Mouse (Mus musculus): Measurements from ENCODE around the gene Zfp444. TPM values are rescaled to one million over a fixed set of nuclear protein-coding genes. Genes with fewer than 3 reads are reported as not detected.
A peak's percentile ranks its signal among the peaks of the same experiment; 100 is the strongest.

The Zfp444 gene
- polyA plus RNA-seq, 1 experiment = 29.2 TPM

DNA sequence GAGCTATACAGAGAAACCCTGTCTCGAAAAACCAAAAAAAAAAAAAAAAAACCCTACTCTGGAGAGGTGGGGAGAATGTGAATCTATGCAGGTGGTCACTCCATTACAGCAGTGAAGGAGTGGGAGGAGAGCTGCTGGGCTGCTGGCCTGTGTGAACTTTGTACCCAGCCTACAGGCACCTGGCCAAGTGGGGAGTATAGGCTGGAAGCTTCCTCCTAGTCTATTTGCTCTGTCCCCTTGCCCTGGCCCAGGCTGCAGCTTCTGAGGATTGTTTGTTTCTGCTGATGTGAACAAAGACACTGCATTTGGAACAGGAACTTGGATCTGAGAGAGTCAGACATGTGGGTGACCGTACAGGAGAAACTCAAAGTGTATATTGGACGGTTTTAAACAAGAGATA, 2.6 kb upstream of the Zfp444 start:
- Histone ChIP-seq H3K4me3 (no peak overlapping the region), H3K79me2 (ENCODE audit: control insufficient read depth, insufficient read depth) (peaks cover 5% of the 10 kb centered on the region), H3K27me3 (ENCODE audit: control insufficient read depth, insufficient read depth, insufficient read length) (no peaks in the 10 kb centered on the region), H3ac (ENCODE audit: control insufficient read depth, insufficient read length) (no peak overlapping the region), H3K36me3 (ENCODE audit: control insufficient read depth, insufficient read depth) (no peaks in the 10 kb centered on the region), H3K4me2 (ENCODE audit: low read depth) (no peak overlapping the region)
- TF ChIP-seq MAX (IDR thresholded peaks at IDR 0.05; ENCODE audit: low read depth) (no peak), E2F4 (IDR thresholded peaks at IDR 0.05; ENCODE audit: insufficient read depth) (no peak), CEBPB (IDR thresholded peaks at IDR 0.05; ENCODE audit: insufficient read depth, poor library complexity, severe bottlenecking) (no peak), TCF3 (IDR thresholded peaks at IDR 0.05; ENCODE audit: insufficient read length, low read depth) (no peak)

DNA sequence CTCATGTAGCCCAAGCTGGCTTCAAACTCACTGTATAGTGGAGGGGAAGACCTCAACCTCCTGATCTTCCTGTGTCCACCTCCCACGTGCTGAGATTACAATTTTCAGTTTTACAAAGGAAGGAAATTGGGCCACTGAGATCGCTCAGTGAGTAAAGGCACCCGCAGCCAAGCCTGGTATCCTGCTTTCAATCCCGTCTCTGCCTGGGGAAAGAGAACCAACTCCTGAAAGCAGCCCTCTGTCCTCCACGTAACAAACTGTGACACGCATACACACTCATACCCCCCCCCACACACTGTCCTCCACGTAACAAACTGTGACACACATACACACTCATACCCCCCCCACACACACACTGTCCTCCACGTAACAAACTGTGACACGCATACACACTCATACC, 1.6 kb upstream of the Zfp444 start:
- Histone ChIP-seq H3K4me2 (ENCODE audit: low read depth) (no peak overlapping the region), H3K4me3 (no peak overlapping the region), H3K36me3 (ENCODE audit: control insufficient read depth, insufficient read depth) (no peaks in the 10 kb centered on the region), H3K79me2 (ENCODE audit: control insufficient read depth, insufficient read depth) (peaks cover 5% of the 10 kb centered on the region), H3K27me3 (ENCODE audit: control insufficient read depth, insufficient read depth, insufficient read length) (no peaks in the 10 kb centered on the region), H3ac (ENCODE audit: control insufficient read depth, insufficient read length) (no peak overlapping the region)
- no peak for TF ChIP-seq SRF (IDR thresholded peaks at IDR 0.05; ENCODE audit: control insufficient read depth, insufficient read length, low read depth)
- no peak for TF ChIP-seq MYOD1 (IDR thresholded peaks at IDR 0.05; ENCODE audit: control insufficient read depth in 1 of 3, insufficient read length in 2 of 3, low read depth in 2 of 3)
- TF ChIP-seq USF1 (IDR thresholded peaks at IDR 0.05; ENCODE audit: low read depth) = no peak
- no peak for TF ChIP-seq TCF3 (IDR thresholded peaks at IDR 0.05; ENCODE audit: insufficient read length, low read depth)
- TF ChIP-seq MYOG (IDR thresholded peaks at IDR 0.05; ENCODE audit: control insufficient read depth in 1 of 3, insufficient read depth in 1 of 3, insufficient read length in 2 of 3, low read depth in 2 of 3) = no peak
- TF ChIP-seq POLR2A (IDR thresholded peaks at IDR 0.05; ENCODE audit: insufficient read length, low read depth) = no peak
- no peak for TF ChIP-seq MAX (IDR thresholded peaks at IDR 0.05; ENCODE audit: low read depth)
- no peak for TF ChIP-seq CEBPB (IDR thresholded peaks at IDR 0.05; ENCODE audit: insufficient read depth, poor library complexity, severe bottlenecking)
- no peak for TF ChIP-seq REST (IDR thresholded peaks at IDR 0.05; ENCODE audit: insufficient read depth, insufficient read length)
- TF ChIP-seq POLR2AphosphoS2 (IDR thresholded peaks at IDR 0.05; ENCODE audit: insufficient read length, low read depth) = no peak
- no peak for TF ChIP-seq TCF12 (IDR thresholded peaks at IDR 0.05; ENCODE audit: insufficient read depth, poor library complexity, severe bottlenecking)

DNA sequence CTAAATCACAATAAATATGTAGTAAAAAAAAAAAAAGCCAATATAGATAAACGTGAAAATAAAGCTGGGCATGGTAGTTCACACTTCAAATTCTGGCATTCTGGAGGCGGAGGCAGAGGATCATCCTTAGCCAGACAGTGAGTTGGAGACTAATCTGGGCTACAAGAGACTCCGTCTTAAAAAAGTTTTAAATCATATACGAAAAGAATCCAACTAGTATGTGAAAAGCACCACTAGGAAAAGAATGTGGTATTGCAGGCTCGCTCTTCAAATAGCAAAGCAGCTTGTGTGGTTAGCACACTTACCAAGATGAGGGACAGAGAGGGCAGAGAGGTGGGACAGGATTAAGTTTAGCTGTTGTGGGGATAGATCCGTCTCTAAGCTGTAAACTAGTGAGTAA, 1.2 kb upstream of the Zfp444 start:
- Histone ChIP-seq H3K4me2 (ENCODE audit: low read depth) (peak overlapping the region; percentile 100), H3ac (ENCODE audit: control insufficient read depth, insufficient read length) (peak overlapping the region; percentile 56), H3K79me2 (ENCODE audit: control insufficient read depth, insufficient read depth) (peaks cover 5% of the 10 kb centered on the region), H3K36me3 (ENCODE audit: control insufficient read depth, insufficient read depth) (no peaks in the 10 kb centered on the region), H3K4me3 (peak overlapping the region; percentile 70), H3K27me3 (ENCODE audit: control insufficient read depth, insufficient read depth, insufficient read length) (no peaks in the 10 kb centered on the region)
- no peak for TF ChIP-seq SRF (IDR thresholded peaks at IDR 0.05; ENCODE audit: control insufficient read depth, insufficient read length, low read depth)

DNA sequence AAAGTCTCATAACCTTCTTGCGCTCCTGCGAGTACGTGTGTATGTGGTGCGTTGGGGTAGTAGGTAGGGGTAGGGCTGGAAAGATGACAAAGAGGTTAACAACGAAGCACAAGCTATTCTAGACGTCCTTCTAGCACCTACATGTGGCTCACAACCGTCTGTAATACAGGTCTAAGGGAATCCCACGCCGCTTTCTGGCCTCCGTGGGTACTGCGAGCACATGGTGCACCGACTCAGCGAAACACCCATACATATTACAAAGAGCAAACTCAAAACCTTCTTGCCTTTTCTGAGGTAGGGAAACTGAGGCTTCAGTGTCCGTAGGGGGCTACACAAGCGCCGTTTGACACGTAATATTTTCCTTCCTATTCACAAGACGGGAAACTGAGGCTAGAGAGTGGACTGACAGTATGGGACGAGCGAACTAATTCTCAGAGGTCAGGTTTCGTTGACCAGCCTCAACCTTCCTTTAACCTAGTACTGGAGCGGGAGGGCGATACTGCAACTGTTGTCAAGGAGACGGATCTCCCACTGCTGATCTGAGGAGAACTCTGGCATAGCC, 501 bp upstream of the Zfp444 start:
- Histone ChIP-seq H3K4me3 (peak overlapping the region; percentile 70), H3K4me2 (ENCODE audit: low read depth) (peak overlapping the region; percentile 100), H3ac (ENCODE audit: control insufficient read depth, insufficient read length) (peak overlapping the region; percentile 56), H3K27me3 (ENCODE audit: control insufficient read depth, insufficient read depth, insufficient read length) (no peaks in the 10 kb centered on the region), H3K36me3 (ENCODE audit: control insufficient read depth, insufficient read depth) (no peaks in the 10 kb centered on the region), H3K79me2 (ENCODE audit: control insufficient read depth, insufficient read depth) (peaks cover 5% of the 10 kb centered on the region)
- TF ChIP-seq TCF3 (IDR thresholded peaks at IDR 0.05; ENCODE audit: insufficient read length, low read depth) (no peak), SRF (IDR thresholded peaks at IDR 0.05; ENCODE audit: control insufficient read depth, insufficient read length, low read depth) (no peak), MAX (IDR thresholded peaks at IDR 0.05; ENCODE audit: low read depth) (peak; percentile 67), TCF12 (IDR thresholded peaks at IDR 0.05; ENCODE audit: insufficient read depth, poor library complexity, severe bottlenecking) (no peak), MYOD1 (IDR thresholded peaks at IDR 0.05; ENCODE audit: control insufficient read depth in 1 of 3, insufficient read length in 2 of 3, low read depth in 2 of 3) (no peak), E2F4 (IDR thresholded peaks at IDR 0.05; ENCODE audit: insufficient read depth) (no peak), POLR2AphosphoS2 (IDR thresholded peaks at IDR 0.05; ENCODE audit: insufficient read length, low read depth) (peak; percentile 34), MYOG (IDR thresholded peaks at IDR 0.05; ENCODE audit: control insufficient read depth in 1 of 3, insufficient read depth in 1 of 3, insufficient read length in 2 of 3, low read depth in 2 of 3) (no peak), POLR2A (IDR thresholded peaks at IDR 0.05; ENCODE audit: insufficient read length, low read depth) (peak; percentile 37), CEBPB (IDR thresholded peaks at IDR 0.05; ENCODE audit: insufficient read depth, poor library complexity, severe bottlenecking) (no peak), REST (IDR thresholded peaks at IDR 0.05; ENCODE audit: insufficient read depth, insufficient read length) (no peak), USF1 (IDR thresholded peaks at IDR 0.05; ENCODE audit: low read depth) (no peak)

DNA sequence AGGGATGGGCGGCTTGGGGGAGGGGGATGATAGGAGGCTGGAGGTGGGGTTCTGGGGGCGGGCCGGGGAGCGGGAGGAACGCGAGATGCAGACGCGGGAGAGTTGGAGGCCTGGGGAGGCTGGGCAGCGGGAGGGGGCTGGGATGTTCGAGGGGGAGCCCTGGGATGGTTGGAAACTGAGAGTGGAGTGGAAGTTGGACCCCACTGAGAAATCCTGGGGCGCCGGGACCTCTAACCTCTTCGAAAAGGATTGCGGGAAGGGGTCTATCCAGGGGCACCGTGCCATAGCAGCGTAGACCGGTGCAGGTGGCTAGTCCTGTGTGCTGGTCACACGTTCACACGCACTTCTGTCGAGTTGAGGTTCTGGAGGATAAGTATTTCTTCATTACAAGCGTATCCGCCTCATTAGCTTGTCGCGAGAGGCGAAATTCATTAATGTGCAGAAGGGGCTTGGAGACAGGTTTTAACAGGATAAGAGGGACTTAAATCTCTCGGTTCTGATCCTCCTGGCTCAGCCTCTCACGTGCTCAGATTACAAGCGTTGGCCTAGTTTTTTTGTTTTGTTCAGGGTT, 733 bp downstream of the Zfp444 start:
- Histone ChIP-seq H3K27me3 (ENCODE audit: control insufficient read depth, insufficient read depth, insufficient read length) (no peaks in the 10 kb centered on the region), H3K4me3 (peak overlapping the region; percentile 70), H3K36me3 (ENCODE audit: control insufficient read depth, insufficient read depth) (no peaks in the 10 kb centered on the region), H3K79me2 (ENCODE audit: control insufficient read depth, insufficient read depth) (peaks cover 5% of the 10 kb centered on the region), H3ac (ENCODE audit: control insufficient read depth, insufficient read length) (peak overlapping the region; percentile 56), H3K4me2 (ENCODE audit: low read depth) (peak overlapping the region; percentile 84)
- TF ChIP-seq CEBPB (IDR thresholded peaks at IDR 0.05; ENCODE audit: insufficient read depth, poor library complexity, severe bottlenecking) (no peak), USF1 (IDR thresholded peaks at IDR 0.05; ENCODE audit: low read depth) (no peak), E2F4 (IDR thresholded peaks at IDR 0.05; ENCODE audit: insufficient read depth) (no peak), TCF12 (IDR thresholded peaks at IDR 0.05; ENCODE audit: insufficient read depth, poor library complexity, severe bottlenecking) (no peak), SRF (IDR thresholded peaks at IDR 0.05; ENCODE audit: control insufficient read depth, insufficient read length, low read depth) (no peak), REST (IDR thresholded peaks at IDR 0.05; ENCODE audit: insufficient read depth, insufficient read length) (no peak), MAX (IDR thresholded peaks at IDR 0.05; ENCODE audit: low read depth) (no peak), MYOG (IDR thresholded peaks at IDR 0.05; ENCODE audit: control insufficient read depth in 1 of 3, insufficient read depth in 1 of 3, insufficient read length in 2 of 3, low read depth in 2 of 3) (no peak), POLR2A (IDR thresholded peaks at IDR 0.05; ENCODE audit: insufficient read length, low read depth) (no peak), TCF3 (IDR thresholded peaks at IDR 0.05; ENCODE audit: insufficient read length, low read depth) (no peak), MYOD1 (IDR thresholded peaks at IDR 0.05; ENCODE audit: control insufficient read depth in 1 of 3, insufficient read length in 2 of 3, low read depth in 2 of 3) (no peak), POLR2AphosphoS2 (IDR thresholded peaks at IDR 0.05; ENCODE audit: insufficient read length, low read depth) (no peak)
